Mouse (Mus musculus) neural tube, embryonic 15.5 days (tissue): Measurements from ENCODE around the gene Gm10322. TPM values are rescaled to one million over a fixed set of nuclear protein-coding genes. Genes with fewer than 3 reads are reported as not detected.

Experiments used
- ATAC-seq: fragments of 200-750 bp; cut with Nextera tagmentation; 2 replicates; pipeline ENCODE4 v1.8.0; 2017; ENCODE audit warnings: mild to moderate bottlenecking, moderate TSS enrichment, moderate library complexity; ENCODE audit not compliant: low FRiP score
- H3K27ac ChIP-seq: fragments of 300-500 bp; sonication (generic); replicated peaks from 2 replicates; pipeline ENCODE4 v1.5.1; 2015; ENCODE audit warnings: mild to moderate bottlenecking, inconsistent platforms
- H3K27me3 ChIP-seq: fragments of 300-500 bp; sonication (generic); replicated peaks from 2 replicates; pipeline ENCODE4 v1.6.1; 2015; ENCODE audit warnings: inconsistent platforms
- H3K36me3 ChIP-seq: fragments of 300-500 bp; sonication (generic); 2 replicates; pipeline ENCODE4 v1.6.1; 2015; ENCODE audit warnings: inconsistent platforms
- H3K4me1 ChIP-seq: fragments of 300-500 bp; sonication (generic); 2 replicates; pipeline ENCODE4 v1.6.1; 2015; ENCODE audit warnings: inconsistent platforms
- H3K4me2 ChIP-seq: fragments of 300-500 bp; sonication (generic); 2 replicates; pipeline ENCODE4 v1.6.1; 2015; ENCODE audit warnings: inconsistent platforms, mild to moderate bottlenecking, moderate library complexity
- H3K4me3 ChIP-seq: fragments of 300-500 bp; sonication (generic); replicated peaks from 2 replicates; pipeline ENCODE4 v1.5.1; 2015; ENCODE audit warnings: mild to moderate bottlenecking, inconsistent platforms
- H3K9ac ChIP-seq: fragments of 300-500 bp; sonication (generic); replicated peaks from 2 replicates; pipeline ENCODE4 v1.6.1; 2015; ENCODE audit warnings: mild to moderate bottlenecking, inconsistent platforms
- H3K9me3 ChIP-seq: fragments of 300-500 bp; sonication (generic); replicated peaks from 2 replicates; pipeline ENCODE4 v1.6.1; 2016; ENCODE audit warnings: inconsistent platforms
- WGBS: fragments of 180-500 bp; shearing (Covaris S2); methylation state at CpG from one replicate; pipeline ENCODE4 v1.1.7; 2015; ENCODE audit warnings: mixed read lengths; 5-methylcytosine and 5-hydroxymethylcytosine counted together
- polyA plus RNA-seq: library from polyadenylated mRNA; unstranded; fragments of >200 nt; fragmentation: Nextera tagmentation; extraction: Ambion mirVana; gene quantifications from 2 replicates; pipeline ENCODE4 v1.2.1, GENCODE M21; 2015

Gene Gm10322
- polyA plus RNA-seq, 1 experiment from 2014 or later, result not detected

- no peak overlapping the region for H3K27ac ChIP-seq
- no peak for ATAC-seq
- H3K4me1 ChIP-seq, result peaks cover 22% of the 10 kb centered on the region
- 90% methylated on average over 3 of the region's 3 CpGs for whole genome bisulfite sequencing
- no peak overlapping the region for H3K4me3 ChIP-seq
- H3K36me3 ChIP-seq, result no peaks in the 10 kb centered on the region
- no peaks in the 10 kb centered on the region for H3K27me3 ChIP-seq
- no peaks in the 10 kb centered on the region for H3K9me3 ChIP-seq
- H3K4me2 ChIP-seq, result no peak overlapping the region
- no peak overlapping the region for H3K9ac ChIP-seq
Observed at GRCm38 (mm10) chr10:59580593-59581149, 35.2 kb upstream of the Gm10322 start.

GRCm38 (mm10) chr10:59581826-59582543 lies 33.9 kb upstream of the Gm10322 start:
- Histone ChIP-seq H3K4me2 (no peak overlapping the region), H3K27me3 (no peaks in the 10 kb centered on the region), H3K36me3 (no peaks in the 10 kb centered on the region), H3K27ac (no peak overlapping the region), H3K9ac (no peak overlapping the region), H3K9me3 (no peaks in the 10 kb centered on the region), H3K4me1 (peaks cover 18% of the 10 kb centered on the region), H3K4me3 (no peak overlapping the region)
- no peak for ATAC-seq
- 51% methylated on average over 1 of the region's 1 CpGs for WGBS

- 91% methylated on average over 5 of the region's 5 CpGs for WGBS
- Histone ChIP-seq H3K27me3 (no peaks in the 10 kb centered on the region), H3K4me3 (no peak overlapping the region), H3K4me1 (no peaks in the 10 kb centered on the region), H3K9ac (no peak overlapping the region), H3K36me3 (no peaks in the 10 kb centered on the region), H3K9me3 (no peaks in the 10 kb centered on the region), H3K27ac (no peak overlapping the region), H3K4me2 (no peak overlapping the region)
- ATAC-seq, result no peak
Observed at GRCm38 (mm10) chr10:59585621-59586020, 30.2 kb upstream of the Gm10322 start.

GRCm38 (mm10) chr10:59586821-59587220 lies 29.0 kb upstream of the Gm10322 start:
- H3K4me2 ChIP-seq, result no peak overlapping the region
- H3K9me3 ChIP-seq, result no peaks in the 10 kb centered on the region
- H3K4me1 ChIP-seq, result no peaks in the 10 kb centered on the region
- H3K27ac ChIP-seq, result no peak overlapping the region
- H3K27me3 ChIP-seq, result no peaks in the 10 kb centered on the region
- WGBS, result 93% methylated on average over 15 of the region's 15 CpGs
- H3K36me3 ChIP-seq, result no peaks in the 10 kb centered on the region
- H3K9ac ChIP-seq, result no peak overlapping the region
- ATAC-seq, result no peak
- H3K4me3 ChIP-seq, result no peak overlapping the region

- H3K27ac ChIP-seq, result no peak overlapping the region
- H3K9me3 ChIP-seq, result no peaks in the 10 kb centered on the region
- H3K36me3 ChIP-seq, result no peaks in the 10 kb centered on the region
- no peak overlapping the region for H3K9ac ChIP-seq
- H3K4me3 ChIP-seq, result no peak overlapping the region
- ATAC-seq, result no peak
- H3K4me2 ChIP-seq, result no peak overlapping the region
- no peaks in the 10 kb centered on the region for H3K27me3 ChIP-seq
- 91% methylated on average over 7 of the region's 7 CpGs for whole genome bisulfite sequencing
- H3K4me1 ChIP-seq, result no peaks in the 10 kb centered on the region
Observed at GRCm38 (mm10) chr10:59588135-59588534, 27.7 kb upstream of the Gm10322 start.

- ATAC-seq, result no peak
- Histone ChIP-seq H3K4me1 (no peaks in the 10 kb centered on the region), H3K36me3 (no peaks in the 10 kb centered on the region), H3K9ac (no peak overlapping the region), H3K4me3 (no peak overlapping the region), H3K27me3 (no peaks in the 10 kb centered on the region), H3K4me2 (no peak overlapping the region), H3K27ac (no peak overlapping the region), H3K9me3 (no peaks in the 10 kb centered on the region)
- WGBS, result 89% methylated on average over 7 of the region's 7 CpGs
Observed at GRCm38 (mm10) chr10:59589420-59589819, 26.4 kb upstream of the Gm10322 start.

- Histone ChIP-seq H3K27ac (no peak overlapping the region), H3K9me3 (no peaks in the 10 kb centered on the region), H3K4me1 (no peaks in the 10 kb centered on the region), H3K4me3 (no peak overlapping the region), H3K9ac (no peak overlapping the region), H3K36me3 (no peaks in the 10 kb centered on the region), H3K27me3 (no peaks in the 10 kb centered on the region), H3K4me2 (no peak overlapping the region)
- no peak for ATAC-seq
- WGBS, result 95% methylated on average over 13 of the region's 13 CpGs
Observed at GRCm38 (mm10) chr10:59589856-59590255, 26.0 kb upstream of the Gm10322 start.

- Histone ChIP-seq H3K4me2 (no peak overlapping the region), H3K9me3 (no peaks in the 10 kb centered on the region), H3K9ac (no peak overlapping the region), H3K4me1 (no peaks in the 10 kb centered on the region), H3K27ac (no peak overlapping the region), H3K4me3 (no peak overlapping the region), H3K27me3 (no peaks in the 10 kb centered on the region), H3K36me3 (no peaks in the 10 kb centered on the region)
- no peak for ATAC-seq
- 94% methylated on average over 9 of the region's 9 CpGs for WGBS
Observed at GRCm38 (mm10) chr10:59590606-59591005, 25.3 kb upstream of the Gm10322 start.

GRCm38 (mm10) chr10:59593826-59594570 lies 21.9 kb upstream of the Gm10322 start:
- ATAC-seq, result no peak
- H3K4me2 ChIP-seq, result no peak overlapping the region
- 83% methylated on average over 13 of the region's 13 CpGs for WGBS
- no peak overlapping the region for H3K9ac ChIP-seq
- H3K27ac ChIP-seq, result no peak overlapping the region
- H3K9me3 ChIP-seq, result no peaks in the 10 kb centered on the region
- no peaks in the 10 kb centered on the region for H3K27me3 ChIP-seq
- H3K36me3 ChIP-seq, result peaks cover 3% of the 10 kb centered on the region; the same call in 1 of the 2 replicates
- no peak overlapping the region for H3K4me3 ChIP-seq
- H3K4me1 ChIP-seq, result no peaks in the 10 kb centered on the region

GRCm38 (mm10) chr10:59600516-59600915 lies 15.3 kb upstream of the Gm10322 start:
- H3K4me3 ChIP-seq, result no peak overlapping the region
- H3K4me2 ChIP-seq, result no peak overlapping the region
- peaks cover 3% of the 10 kb centered on the region; the same call in 1 of the 2 replicates for H3K36me3 ChIP-seq
- no peaks in the 10 kb centered on the region for H3K9me3 ChIP-seq
- H3K27ac ChIP-seq, result no peak overlapping the region
- peaks cover 12% of the 10 kb centered on the region for H3K4me1 ChIP-seq
- no peaks in the 10 kb centered on the region for H3K27me3 ChIP-seq
- no peak for ATAC-seq
- no peak overlapping the region for H3K9ac ChIP-seq
- WGBS, result 75% methylated on average over 8 of the region's 8 CpGs

- no peak overlapping the region for H3K4me2 ChIP-seq
- 55% methylated on average over 8 of the region's 8 CpGs for WGBS
- H3K27ac ChIP-seq, result peak overlapping the region; percentile 37
- H3K4me3 ChIP-seq, result no peak overlapping the region
- H3K27me3 ChIP-seq, result no peaks in the 10 kb centered on the region
- no peaks in the 10 kb centered on the region for H3K9me3 ChIP-seq
- no peak for ATAC-seq
- H3K4me1 ChIP-seq, result peaks cover 12% of the 10 kb centered on the region
- H3K36me3 ChIP-seq, result peaks cover 3% of the 10 kb centered on the region; the same call in 1 of the 2 replicates
- no peak overlapping the region for H3K9ac ChIP-seq
Observed at GRCm38 (mm10) chr10:59602043-59602442, 13.8 kb upstream of the Gm10322 start.

- H3K27ac ChIP-seq, result no peak overlapping the region
- H3K9me3 ChIP-seq, result no peaks in the 10 kb centered on the region
- no peaks in the 10 kb centered on the region for H3K36me3 ChIP-seq
- 66% methylated on average over 14 of the region's 14 CpGs for WGBS
- no peak overlapping the region for H3K4me3 ChIP-seq
- H3K4me2 ChIP-seq, result no peak overlapping the region
- no peaks in the 10 kb centered on the region for H3K27me3 ChIP-seq
- no peak overlapping the region for H3K9ac ChIP-seq
- no peak for ATAC-seq
- H3K4me1 ChIP-seq, result peaks cover 12% of the 10 kb centered on the region
Observed at GRCm38 (mm10) chr10:59602891-59603290, 13.0 kb upstream of the Gm10322 start.
